Mouse (Mus musculus) mouse embryonic stem cell (cell line): Measurements from ENCODE around the gene Dbp.

Experiments
- in situ Hi-C, 2 experiments: fragments of 300-500 bp; cut with MboI; formaldehyde crosslinking; loops; 1 replicate in 1 of 2; 3 replicates in 1 of 2; pipeline ENCODE4 v1.14.3; 2019 to 2020; ENCODE audit warnings: low sequenced_read_pairs in 2 of 2, low pct_unique_long_range_greater_than_20kb in 1 of 2, mixed read lengths in 1 of 2; ENCODE audit not compliant: unreplicated experiment in 1 of 2

Dbp gene

GRCm38 (mm10) chr7:45709036-45709435 lies 4.1 kb downstream of the Dbp start:
- in situ Hi-C loops, result no loop called here

- in situ Hi-C loops, result no loop called here
These were observed 4.9 kb downstream of the Dbp start for GRCm38 (mm10) chr7:45709677-45710355.

GRCm38 (mm10) chr7:45710477-45711191 lies 5.7 kb downstream of the Dbp start:
- in situ Hi-C loops, result no loop called here

GRCm38 (mm10) chr7:45711316-45712021 lies 6.6 kb downstream of the Dbp start:
- in situ Hi-C loops, result no loop called here

- in situ Hi-C loops, result no loop called here
These were observed 7.3 kb downstream of the Dbp start for GRCm38 (mm10) chr7:45712022-45712757.

- in situ Hi-C loops, result no loop called here
These were observed 8.5 kb downstream of the Dbp start for GRCm38 (mm10) chr7:45713396-45713795.

GRCm38 (mm10) chr7:45713881-45714520 lies 9.1 kb downstream of the Dbp start:
- in situ Hi-C loops, result no loop called here

GRCm38 (mm10) chr7:45714630-45715089 lies 9.8 kb downstream of the Dbp start:
- in situ Hi-C loops, result no loop called here

- in situ Hi-C loops, result no loop called here
These were observed 10.3 kb downstream of the Dbp start, which contains the start of gene Rpl18 for GRCm38 (mm10) chr7:45715090-45715708. Gene Rpl18, plus strand, starts transcription at chr7:45715457.

GRCm38 (mm10) chr7:45715741-45716459 lies 11.0 kb downstream of the Dbp start:
- in situ Hi-C loops, result no loop called here

GRCm38 (mm10) chr7:45716460-45716857 lies 11.6 kb downstream of the Dbp start:
- in situ Hi-C loops, result no loop called here

- in situ Hi-C loops, result no loop called here
These were observed 12.3 kb downstream of the Dbp start for GRCm38 (mm10) chr7:45716952-45717917.

GRCm38 (mm10) chr7:45717918-45718297 lies 13.0 kb downstream of the Dbp start, which contains the start of gene Sphk2:
Gene Sphk2, minus strand, starts transcription at chr7:45718002.
- in situ Hi-C loops, result no loop called here

- in situ Hi-C loops, result no loop called here
These were observed 13.4 kb downstream of the Dbp start for GRCm38 (mm10) chr7:45718331-45718730.

GRCm38 (mm10) chr7:45719180-45719579 lies 14.3 kb downstream of the Dbp start:
- in situ Hi-C loops, result no loop called here

- in situ Hi-C loops, result no loop called here
These were observed 15.0 kb downstream of the Dbp start for GRCm38 (mm10) chr7:45719738-45720412.
